Mouse (Mus musculus): Measurements from ENCODE around the gene F10.

DNA sequence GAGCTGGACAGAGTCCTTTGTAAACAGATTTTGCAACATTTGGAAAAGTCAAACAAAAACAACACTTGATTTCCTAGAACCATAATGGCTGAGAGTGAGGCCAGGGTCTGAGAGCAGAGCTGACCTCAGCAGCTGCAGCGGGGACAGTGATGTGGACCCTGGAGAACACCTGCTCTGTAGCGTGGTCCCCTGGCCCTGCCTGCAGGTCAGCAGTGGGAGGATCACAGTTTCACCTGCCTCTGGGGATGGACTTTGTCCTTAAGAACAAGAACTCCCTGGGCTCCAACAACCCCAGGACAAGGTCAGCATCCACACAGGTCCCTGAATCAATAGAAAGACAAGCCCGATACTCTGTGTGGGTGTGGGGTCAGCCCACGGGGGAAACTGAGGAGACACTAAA lies 20.2 kb downstream of the F10 start:
- no peak for TF ChIP-seq CTCF (IDR thresholded peaks at IDR 0.05; ENCODE audit: control insufficient read depth, insufficient read depth, low read length)
- TF ChIP-seq POLR2A (IDR thresholded peaks at IDR 0.05; ENCODE audit: borderline replicate concordance, control insufficient read depth, low read depth, low read length), result no peak

All from bone marrow, adult 2 months (tissue).